Mouse (Mus musculus): ENCODE results near the gene Syce3.

The Syce3 gene

DNA sequence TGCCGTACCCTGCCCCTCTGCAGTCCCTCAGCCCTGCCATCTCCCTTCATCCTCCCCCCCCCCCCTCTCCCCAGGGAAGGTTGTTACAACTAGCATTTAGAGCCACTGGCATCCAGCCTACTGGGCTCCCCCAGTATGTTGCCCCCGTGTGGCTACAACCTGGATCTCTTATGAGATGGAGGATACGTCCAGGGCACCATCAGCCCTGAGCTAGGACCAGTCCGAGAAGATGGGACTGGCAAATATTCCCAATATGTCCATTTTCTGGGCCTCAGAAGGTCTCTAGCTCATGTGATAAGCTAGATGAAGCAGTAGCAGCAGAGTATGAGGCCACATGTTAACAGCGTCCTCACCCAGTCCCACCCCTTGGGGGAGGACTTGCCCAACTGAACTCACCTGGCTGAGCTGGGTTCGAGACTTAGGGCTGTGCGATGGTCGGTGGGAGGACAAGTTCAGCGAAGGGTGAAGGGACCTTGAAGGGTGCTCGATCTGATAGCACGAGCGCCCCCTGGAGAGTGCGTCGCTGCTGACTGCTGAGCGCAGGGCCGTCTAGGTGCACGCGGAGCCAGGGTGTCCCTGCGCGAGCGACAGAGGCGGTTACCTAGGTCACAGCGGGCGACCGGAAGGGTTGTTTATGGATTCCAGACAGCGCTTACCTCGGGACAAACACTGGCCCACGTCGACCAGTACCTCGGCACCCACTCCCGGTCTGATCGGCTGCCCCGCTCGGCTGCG lies 37.1 kb downstream of the Syce3 start:
- peak; percentile 78 for DNase-seq (ENCODE audit: extremely low spot score, low spot score)

DNA sequence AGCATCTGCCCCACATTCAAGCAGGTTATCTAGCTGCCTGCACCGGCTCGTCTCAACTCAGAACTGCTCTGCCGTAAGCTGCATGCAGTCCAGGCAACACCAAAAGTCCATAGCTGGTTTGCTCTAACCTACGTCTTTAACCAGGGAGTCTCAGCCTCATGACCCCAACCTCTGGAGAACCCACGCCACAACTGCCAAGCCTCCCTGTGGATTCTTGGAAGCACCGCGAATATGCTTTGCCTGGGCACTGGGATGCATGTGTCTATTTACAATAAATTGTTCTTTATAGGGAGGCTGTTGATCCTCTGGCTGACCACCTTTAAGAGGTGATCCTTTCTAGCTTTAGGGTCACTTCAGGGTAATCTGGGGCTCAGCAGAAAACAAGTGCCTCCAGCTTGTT lies 37.8 kb downstream of the Syce3 start:
- no peak for DNase-seq (ENCODE audit: extremely low spot score, low spot score)

DNA sequence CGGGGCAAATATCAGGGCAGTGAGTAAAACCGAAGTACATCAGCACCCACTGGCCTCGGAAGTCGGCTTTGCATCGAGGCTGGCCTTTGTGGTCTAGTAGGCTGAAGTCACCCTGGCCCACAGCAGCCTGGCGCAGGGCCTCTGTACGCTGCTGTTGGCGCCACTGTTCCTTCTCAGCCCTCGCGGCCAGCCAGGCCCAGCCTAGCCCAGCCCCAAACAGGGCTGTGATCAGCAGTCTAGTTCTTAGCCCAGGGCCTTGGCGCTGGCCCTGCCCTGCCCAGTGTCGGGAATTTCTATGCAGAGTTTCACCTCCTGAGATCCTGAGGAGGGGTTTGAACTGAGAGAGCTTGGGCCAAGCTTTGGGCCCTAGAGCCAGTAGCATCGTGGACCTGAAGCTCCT lies 38.2 kb downstream of the Syce3 start:
- DNase-seq (ENCODE audit: extremely low spot score, low spot score): no peak

DNA sequence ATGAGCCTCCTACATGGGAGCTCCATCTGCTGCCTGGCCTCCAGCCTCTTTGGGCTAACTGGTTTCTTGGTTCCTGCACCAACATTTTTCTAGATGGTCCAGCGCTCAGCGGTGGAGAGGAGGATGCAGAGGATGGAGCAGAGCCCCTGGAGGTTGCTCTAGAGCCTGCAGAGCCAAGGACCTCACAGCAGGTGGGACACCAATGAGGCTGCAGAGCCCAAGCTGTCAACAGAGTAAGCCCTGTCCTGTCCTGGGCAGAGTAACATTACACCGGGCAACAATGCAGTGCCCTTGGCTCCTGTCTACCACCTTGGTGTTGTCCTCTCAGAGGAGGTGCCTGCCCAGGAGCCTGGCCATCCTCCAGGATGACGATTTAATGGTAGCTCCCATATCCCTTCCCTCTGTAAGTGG lies 45.2 kb downstream of the Syce3 start:
- DNase-seq (ENCODE audit: extremely low spot score, low spot score): no peak

DNA sequence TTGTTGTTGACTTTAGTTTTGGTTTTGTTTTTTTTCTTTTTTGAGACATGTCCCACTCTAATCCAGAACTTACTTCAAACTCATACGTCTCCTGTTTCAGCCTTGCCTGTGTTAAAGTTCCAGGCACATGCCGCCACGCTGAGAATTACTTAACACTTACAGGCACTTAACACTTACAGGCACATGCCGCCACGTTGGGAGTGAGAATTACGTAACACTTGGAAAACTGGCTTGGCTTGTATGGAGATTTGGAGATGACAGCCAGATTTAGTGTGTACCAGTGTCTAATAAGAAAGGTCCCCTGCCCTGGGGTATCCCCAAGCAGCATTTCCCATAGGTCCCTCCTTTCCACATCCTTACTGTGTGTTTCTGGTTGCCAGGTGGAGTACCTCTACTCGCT lies 47.3 kb downstream of the Syce3 start:
- no peak for DNase-seq (ENCODE audit: extremely low spot score, low spot score)

DNA sequence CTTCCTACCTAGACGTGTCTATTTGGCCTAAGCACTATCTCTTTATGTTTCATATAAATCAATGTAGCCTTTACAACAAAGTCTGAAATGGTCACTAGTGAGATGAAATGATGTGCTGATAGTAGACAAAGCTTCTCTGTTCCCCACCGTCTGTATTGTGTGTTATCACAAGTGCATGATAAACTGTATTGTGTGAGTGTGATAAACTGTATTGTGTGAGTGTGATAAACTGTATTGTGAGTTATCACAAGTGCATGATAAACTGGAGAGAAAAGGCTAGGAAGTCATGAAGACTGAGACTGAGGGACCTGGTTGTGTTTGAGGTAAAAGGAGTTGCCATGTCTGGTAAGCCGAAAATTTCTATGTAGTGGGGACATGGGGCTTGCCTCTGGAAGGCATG lies 51.5 kb downstream of the Syce3 start:
- DNase-seq (ENCODE audit: extremely low spot score, low spot score): no peak

DNA sequence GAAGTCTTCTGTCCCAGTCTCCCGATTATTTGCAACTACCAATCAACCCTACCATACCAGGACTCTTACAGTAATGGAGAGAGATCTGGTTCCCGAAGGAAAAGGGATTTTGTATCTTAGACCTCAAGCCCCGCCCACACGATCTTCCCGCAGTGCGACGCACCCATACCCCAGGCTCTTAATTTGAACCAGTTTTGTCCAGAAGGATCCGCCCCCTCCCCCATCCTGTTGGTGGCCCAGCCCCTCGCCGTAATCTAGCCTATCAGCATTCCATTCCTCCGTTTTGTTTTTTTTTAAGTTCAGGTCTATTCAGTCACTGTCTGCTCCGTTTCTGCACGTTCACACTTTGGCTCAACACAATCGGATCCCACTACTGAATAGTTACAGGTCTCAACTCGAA lies 53.9 kb downstream of the Syce3 start:
- DNase-seq (ENCODE audit: extremely low spot score, low spot score): peak; percentile 88

DNA sequence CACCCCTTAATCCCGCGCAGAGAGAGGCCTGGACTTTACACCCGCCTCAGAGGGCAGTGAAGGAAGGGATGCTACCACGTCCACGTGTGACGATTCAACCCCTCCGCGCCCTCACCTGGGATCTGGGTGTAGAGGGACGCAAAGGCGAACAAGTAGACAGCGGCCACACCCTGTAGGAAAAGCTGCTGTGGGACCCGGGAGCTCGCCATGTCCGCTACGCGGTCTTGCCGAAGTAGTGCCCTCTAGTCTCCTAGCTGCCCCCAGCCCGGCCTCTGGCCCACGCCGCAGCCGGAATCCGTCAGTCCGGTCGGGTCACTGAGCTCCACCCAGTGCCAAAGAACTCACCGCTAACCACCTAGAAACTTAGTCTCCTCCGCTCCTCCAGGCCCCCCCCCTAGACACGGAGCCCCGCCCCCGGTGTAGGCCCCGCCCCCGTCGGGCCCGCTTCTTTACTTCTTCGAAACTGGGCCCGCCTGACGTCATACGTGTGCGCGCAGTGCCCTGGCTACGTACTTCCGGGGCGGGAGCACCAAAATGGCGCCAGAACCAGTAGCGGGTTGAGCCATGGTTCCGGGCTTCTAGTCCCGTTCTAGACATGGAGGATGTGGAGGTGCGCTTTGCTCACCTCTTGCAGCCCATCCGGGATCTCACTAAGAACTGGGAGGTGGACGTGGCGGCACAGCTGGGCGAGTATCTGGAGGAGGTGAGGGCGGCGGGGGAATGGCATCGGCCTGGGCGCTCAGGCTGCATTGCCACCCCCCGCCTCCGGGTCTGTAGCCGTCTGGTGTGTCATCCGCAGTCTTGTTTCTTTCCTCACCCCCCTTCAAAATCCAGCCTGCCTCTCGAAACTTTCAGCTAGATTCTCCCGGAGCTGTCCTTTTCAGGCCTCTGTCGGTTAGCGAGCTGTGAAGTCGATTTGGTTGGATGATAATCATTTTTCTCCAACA lies 54.8 kb downstream of the Syce3 start, which contains the start of the genes Lmf2 and Ncaph2:
Lmf2 (minus strand) TSS at position 419 of the 947 bp plus-strand sequence.
Ncaph2 (plus strand) TSS at position 479 of the 947 bp plus-strand sequence.
- peak; percentile 99 for DNase-seq (ENCODE audit: extremely low spot score, low spot score)

DNA sequence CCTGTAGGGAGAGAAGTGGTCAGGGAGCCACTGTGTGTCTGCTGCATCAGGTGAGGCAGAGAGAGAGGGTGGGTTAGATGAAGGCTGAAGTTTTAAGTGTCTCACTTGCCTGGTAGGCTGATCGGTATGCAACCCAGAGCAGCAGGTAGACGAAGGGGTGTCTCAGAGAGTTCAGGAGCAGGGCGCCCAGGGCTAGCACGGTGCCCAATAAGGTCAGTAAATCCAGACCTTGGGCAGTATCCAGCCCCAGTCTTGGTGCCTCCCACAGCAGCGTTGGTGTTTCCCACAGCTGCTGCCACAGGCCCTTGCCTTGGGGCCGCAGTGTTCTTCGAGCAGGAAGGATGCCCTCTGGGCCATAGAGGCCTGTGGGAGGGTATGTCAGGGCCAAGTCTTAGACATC lies 55.8 kb downstream of the Syce3 start:
- DNase-seq (ENCODE audit: extremely low spot score, low spot score): no peak

DNA sequence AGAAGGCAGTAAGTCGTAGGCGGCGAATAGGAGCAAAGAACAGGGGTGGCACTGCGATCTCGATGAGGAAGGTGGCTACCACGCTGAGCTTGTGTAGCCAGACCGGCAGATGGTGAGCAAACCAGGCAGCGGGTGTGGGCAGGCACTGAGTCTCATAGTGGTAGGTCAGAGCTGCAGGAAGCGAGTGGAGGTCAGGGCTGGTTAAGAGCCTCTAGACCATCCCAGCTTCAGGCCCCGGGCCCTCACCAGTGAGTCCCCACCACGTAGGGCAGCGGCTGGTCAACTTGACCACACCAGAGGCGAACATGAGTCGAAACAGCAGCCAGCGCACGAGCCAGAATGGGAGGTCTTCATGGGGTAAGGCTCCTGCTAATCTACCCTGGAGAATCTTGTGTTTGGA lies 56.5 kb downstream of the Syce3 start:
- no peak for DNase-seq (ENCODE audit: extremely low spot score, low spot score)

DNA sequence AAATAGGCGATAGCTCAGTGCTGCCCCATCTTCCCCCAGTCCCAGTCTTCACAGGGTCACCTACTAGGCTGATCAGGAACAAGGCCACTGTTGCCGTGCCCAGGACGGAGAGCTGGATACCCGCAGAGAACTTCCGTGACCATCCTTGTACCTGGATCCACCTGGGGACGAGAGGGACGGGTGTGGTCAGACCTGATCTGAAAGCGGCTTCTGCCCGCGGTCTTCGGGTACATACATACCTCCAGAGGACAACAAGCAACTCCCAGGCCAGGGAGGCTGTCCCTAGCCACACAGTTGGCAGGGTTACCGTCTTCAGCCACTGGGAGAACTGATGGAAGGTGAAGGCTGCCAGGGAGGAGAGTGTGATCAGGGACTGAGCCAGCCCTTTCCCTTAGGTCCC lies 57.5 kb downstream of the Syce3 start:
- DNase-seq (ENCODE audit: extremely low spot score, low spot score): no peak

DNA sequence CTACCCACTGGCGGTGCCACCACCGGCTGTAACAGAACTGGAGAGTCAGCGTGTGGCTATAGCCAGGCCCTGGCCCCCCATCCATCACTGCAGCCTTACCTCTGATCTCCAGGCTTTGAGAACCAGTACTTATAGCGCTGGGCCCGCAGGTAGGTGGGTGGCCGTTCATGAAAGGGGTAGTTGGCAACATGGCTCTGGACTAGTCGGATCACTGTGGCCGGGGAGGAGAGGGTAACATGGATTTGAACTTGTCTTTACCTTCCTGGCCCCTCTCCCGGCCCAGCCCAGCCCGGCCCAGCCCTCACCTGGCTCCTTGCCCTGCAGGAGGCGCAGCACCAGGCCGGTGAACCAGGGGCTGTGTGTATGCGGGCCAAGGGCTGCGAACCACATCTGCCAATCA lies 58.2 kb downstream of the Syce3 start:
- no peak for DNase-seq (ENCODE audit: extremely low spot score, low spot score)

DNA sequence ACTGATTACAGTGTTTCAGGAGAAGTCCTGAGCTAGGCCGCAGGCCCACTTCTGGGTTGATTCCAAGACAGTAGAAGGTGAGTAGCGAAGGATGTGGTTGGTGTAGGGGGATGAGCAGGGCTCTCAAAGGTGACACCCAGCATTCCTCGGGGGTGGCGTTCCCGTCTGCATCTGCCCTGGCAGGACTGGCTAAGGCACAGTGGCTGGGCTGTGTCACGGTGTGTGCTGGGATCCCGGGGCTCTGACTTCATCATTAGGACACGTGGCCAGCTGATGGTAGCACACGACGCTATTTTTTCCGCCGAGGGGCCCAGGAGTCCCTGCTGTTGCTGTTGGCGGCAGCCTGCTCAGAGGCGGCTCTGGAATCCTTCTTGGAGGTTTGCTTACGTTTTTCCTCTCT lies 59.0 kb downstream of the Syce3 start:
- no peak for DNase-seq (ENCODE audit: extremely low spot score, low spot score)

DNA sequence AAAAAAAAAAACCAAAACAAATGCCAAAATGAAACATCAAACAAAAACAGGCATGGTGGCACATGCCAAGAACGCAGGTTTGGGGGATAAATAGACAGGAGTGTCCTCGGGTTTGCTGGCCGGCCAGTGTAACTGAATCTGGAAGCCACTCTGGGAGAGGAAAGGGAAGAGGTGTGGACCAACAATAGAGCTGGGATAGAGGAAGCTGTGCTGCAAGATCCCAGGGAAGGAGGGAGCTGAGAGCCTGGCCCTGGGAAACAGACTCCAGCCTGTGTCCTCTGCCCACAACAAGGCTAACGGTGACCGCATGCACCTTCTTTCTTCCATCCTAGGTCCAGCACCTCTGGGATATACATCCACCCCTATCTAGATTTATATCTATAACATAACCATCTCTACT lies 59.9 kb downstream of the Syce3 start:
- no peak for DNase-seq (ENCODE audit: extremely low spot score, low spot score)

DNA sequence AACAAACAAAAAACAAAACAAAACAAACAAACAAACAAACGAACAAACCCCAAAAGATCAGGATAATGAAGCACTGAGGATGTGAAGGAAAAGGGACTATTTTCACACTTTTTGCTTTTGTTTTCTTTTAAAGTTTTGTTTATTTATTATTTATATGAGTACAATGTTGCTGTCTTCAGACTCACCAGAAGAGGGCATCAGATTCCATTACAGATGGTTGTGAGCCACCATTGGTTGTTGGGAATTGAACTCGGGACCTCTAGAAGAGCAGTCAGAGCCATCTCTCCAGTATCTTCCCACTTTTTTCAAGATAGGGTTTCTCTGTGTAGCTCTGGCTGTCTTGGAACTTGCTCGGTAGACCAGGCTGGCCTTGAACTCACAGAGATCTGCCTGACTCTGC lies 67.0 kb downstream of the Syce3 start:
- DNase-seq (ENCODE audit: extremely low spot score, low spot score): no peak

DNA sequence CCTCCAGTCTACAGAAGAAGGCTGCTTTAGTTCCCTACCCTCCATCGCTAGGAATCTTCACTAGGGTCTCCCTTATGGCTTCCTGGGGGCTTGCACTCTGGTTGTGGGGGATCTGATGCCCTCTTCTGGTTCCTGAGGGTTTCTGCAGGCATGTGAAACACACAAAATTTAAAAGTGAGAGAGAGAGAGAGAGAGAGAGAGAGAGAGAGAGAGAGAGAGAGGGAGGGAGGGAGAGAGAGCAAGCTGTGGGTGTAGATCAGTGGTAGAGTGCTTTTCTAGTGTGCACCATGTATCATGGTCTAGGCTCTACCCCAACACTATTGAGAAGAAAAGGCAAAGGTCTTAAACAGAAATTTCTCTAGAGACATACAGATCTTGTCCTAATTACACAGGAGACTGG lies 68.6 kb downstream of the Syce3 start:
- DNase-seq (ENCODE audit: extremely low spot score, low spot score): no peak

All from neural tube, embryonic 10.5 days (tissue).